Mouse (Mus musculus) ES-E14 (cell line): ENCODE measurements around the gene Tmem50a.

Experiments
- CHD2 ChIP-seq: IDR thresholded peaks from 2 replicates; pipeline ENCODE4 v1.6.1; 2014; ENCODE audit warnings: mild to moderate bottlenecking, low read depth, low read length, inconsistent platforms
- HCFC1 ChIP-seq: IDR thresholded peaks from 2 replicates; pipeline ENCODE4 v1.6.1; 2012; ENCODE audit warnings: low read length, inconsistent platforms, borderline replicate concordance; ENCODE audit not compliant: insufficient read depth
- MAFK ChIP-seq: IDR thresholded peaks from 2 replicates; pipeline ENCODE4 v1.6.1; 2014; ENCODE audit warnings: mild to moderate bottlenecking, low read depth, low read length, inconsistent platforms; ENCODE audit not compliant: insufficient read depth
- ZC3H11A ChIP-seq: IDR thresholded peaks from 2 replicates; pipeline ENCODE4 v1.6.1; 2012; ENCODE audit warnings: low read depth, mild to moderate bottlenecking, inconsistent platforms, low read length, borderline replicate concordance
- ZNF384 ChIP-seq: IDR thresholded peaks from 2 replicates; pipeline ENCODE4 v1.6.1; 2012; ENCODE audit warnings: low read depth, low read length, inconsistent platforms

DNA sequence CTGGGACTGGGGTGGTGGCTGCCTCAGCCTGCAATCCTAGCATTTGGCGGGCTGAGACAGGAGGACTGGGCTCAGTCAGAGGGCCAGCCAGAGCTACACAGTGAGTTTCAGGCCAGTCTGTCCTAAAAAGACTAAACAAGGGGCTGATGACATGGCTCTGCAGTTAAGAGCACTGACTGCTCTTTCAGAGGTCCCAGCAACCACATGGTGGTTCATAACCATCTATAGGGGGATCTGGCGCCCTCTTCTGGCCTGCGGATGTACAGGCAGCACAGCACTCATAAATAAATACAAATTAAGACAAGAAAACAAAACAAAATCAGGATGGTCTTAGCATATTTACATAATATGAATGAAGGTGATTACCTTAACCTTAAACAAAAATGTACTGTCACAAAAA is 1.4 kb downstream of the Tmem50a start:
- TF ChIP-seq HCFC1 (no peak), CHD2 (no peak), ZC3H11A (no peak), MAFK (no peak), ZNF384 (no peak)
